Comparison of ENCODE assay signal across 1 mouse cellular context in genomic region chr19:44050388-44050787, GRCm38 (mm10).
TF ChIP-seq lines count a peak whose summit lies in the region.

No protein-coding gene starts in this region.

TF ChIP-seq in MEL, 35 proteins besides CTCF, POLR2A, EP300 and RAD21 (continued from another document):
- TF ChIP-seq MYC (IDR thresholded peaks at IDR 0.05; ENCODE audit: low read depth, low read length) (0 out of 2 replicates have a peak, but pooled peaks have one; percentile 25), SMC3 (IDR thresholded peaks at IDR 0.05; ENCODE audit: low read depth, low read length) (no peak), MXI1 (IDR thresholded peaks at IDR 0.05; ENCODE audit: low read depth, low read length) (0 out of 2 replicates have a peak, but pooled peaks have one; percentile 28)
